Mouse (Mus musculus): ENCODE measurements around the gene Pon1.
"Not testable (repeated sequence)": the region's sequence is repeated elsewhere in the genome, so short reads cannot be mapped to it uniquely, and the experiment has no call there.

The Pon1 gene

GRCm38 (mm10) chr6:5193693-5194092 lies at the start of gene Pon1:
Pon1 (minus strand) TSS chr6:5193946.
- no peak for DNase-seq (ENCODE audit: low read depth, low spot score)

- no peak for DNase-seq (ENCODE audit: low read depth, low spot score)
Measured at GRCm38 (mm10) chr6:5238799-5239198, 45.1 kb upstream of the Pon1 start.

- DNase-seq (ENCODE audit: low read depth, low spot score), result no peak
Measured at GRCm38 (mm10) chr6:5237510-5237909, 43.8 kb upstream of the Pon1 start.

GRCm38 (mm10) chr6:5236843-5237371 lies 43.2 kb upstream of the Pon1 start:
- DNase-seq (ENCODE audit: low read depth, low spot score), result no peak

- DNase-seq (ENCODE audit: low read depth, low spot score), result no peak
Measured at GRCm38 (mm10) chr6:5234563-5234962, 40.8 kb upstream of the Pon1 start.

GRCm38 (mm10) chr6:5233812-5234211 lies 40.1 kb upstream of the Pon1 start:
- no peak for DNase-seq (ENCODE audit: low read depth, low spot score)

GRCm38 (mm10) chr6:5232022-5232421 lies 38.3 kb upstream of the Pon1 start:
- no peak for DNase-seq (ENCODE audit: low read depth, low spot score)

GRCm38 (mm10) chr6:5230261-5230660 lies 36.5 kb upstream of the Pon1 start:
- no peak for DNase-seq (ENCODE audit: low read depth, low spot score)

GRCm38 (mm10) chr6:5223551-5223950 lies 29.8 kb upstream of the Pon1 start:
- DNase-seq (ENCODE audit: low read depth, low spot score), result not testable (repeated sequence)

- DNase-seq (ENCODE audit: low read depth, low spot score), result no peak
Measured at GRCm38 (mm10) chr6:5222080-5222479, 28.3 kb upstream of the Pon1 start.

- no peak for DNase-seq (ENCODE audit: low read depth, low spot score)
Measured at GRCm38 (mm10) chr6:5218190-5218589, 24.4 kb upstream of the Pon1 start.

GRCm38 (mm10) chr6:5207817-5208216 lies 14.1 kb upstream of the Pon1 start:
- DNase-seq (ENCODE audit: low read depth, low spot score), result no peak

GRCm38 (mm10) chr6:5199916-5200315 lies 6.2 kb upstream of the Pon1 start:
- DNase-seq (ENCODE audit: low read depth, low spot score), result no peak

- DNase-seq (ENCODE audit: low read depth, low spot score), result peak; percentile 21
Measured at GRCm38 (mm10) chr6:5199376-5199905, 5.7 kb upstream of the Pon1 start.

- no peak for DNase-seq (ENCODE audit: low read depth, low spot score)
Measured at GRCm38 (mm10) chr6:5198590-5198989, 4.8 kb upstream of the Pon1 start.

GRCm38 (mm10) chr6:5190761-5191160 lies 3.0 kb downstream of the Pon1 start:
- no peak for DNase-seq (ENCODE audit: low read depth, low spot score)

- no peak for DNase-seq (ENCODE audit: low read depth, low spot score)
Measured at GRCm38 (mm10) chr6:5189507-5189906, 4.2 kb downstream of the Pon1 start.

GRCm38 (mm10) chr6:5188938-5189337 lies 4.8 kb downstream of the Pon1 start:
- DNase-seq (ENCODE audit: low read depth, low spot score), result no peak

- no peak for DNase-seq (ENCODE audit: low read depth, low spot score)
Measured at GRCm38 (mm10) chr6:5188036-5188435, 5.7 kb downstream of the Pon1 start.

- DNase-seq (ENCODE audit: low read depth, low spot score), result no peak
Measured at GRCm38 (mm10) chr6:5187586-5187985, 6.2 kb downstream of the Pon1 start.

GRCm38 (mm10) chr6:5186229-5186950 lies 7.4 kb downstream of the Pon1 start:
- DNase-seq (ENCODE audit: low read depth, low spot score), result no peak

GRCm38 (mm10) chr6:5180645-5181044 lies 13.1 kb downstream of the Pon1 start:
- no peak for DNase-seq (ENCODE audit: low read depth, low spot score)

GRCm38 (mm10) chr6:5179189-5179588 lies 14.6 kb downstream of the Pon1 start:
- no peak for DNase-seq (ENCODE audit: low read depth, low spot score)

Measured in R1 (cell line).